Mouse (Mus musculus): Measurements from ENCODE around the gene Fth1.

DNA sequence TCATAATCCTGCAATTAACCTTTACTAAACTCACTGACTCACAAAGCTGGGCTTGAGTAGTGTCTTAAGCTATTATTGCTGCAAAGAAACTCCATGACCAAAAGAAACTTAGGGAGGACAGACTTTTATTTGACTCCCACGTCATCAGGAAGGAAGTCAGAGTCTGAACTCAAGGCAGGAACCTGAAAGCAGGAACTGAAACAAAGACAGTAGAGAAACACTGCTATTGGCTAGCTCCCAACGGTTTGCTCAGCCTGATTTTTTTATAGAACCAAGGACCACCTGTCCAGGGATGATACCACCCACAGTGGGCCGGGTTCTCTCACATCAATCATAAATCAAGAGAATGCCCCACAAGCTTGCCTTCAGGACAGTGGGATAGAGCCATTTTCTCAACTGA is 28.0 kb upstream of the Fth1 start:
- TF ChIP-seq CTCF (IDR thresholded peaks at IDR 0.05; ENCODE audit: borderline replicate concordance, control insufficient read depth, extremely low read depth, insufficient read depth, low read length, poor library complexity) (no peak), POLR2A (IDR thresholded peaks at IDR 0.05; ENCODE audit: control insufficient read depth, extremely low read depth, insufficient read depth, low read length, poor library complexity) (no peak)

All from thymus, adult 2 months (tissue).